Mouse (Mus musculus) 3134 (cell line): Measurements from ENCODE around the gene Cnr2.

ENCODE experiments used
- DNase-seq: peaks from one replicate; pipeline ENCODE4 v3.0.0-alpha.2; 2011; ENCODE audit warnings: low spot score; ENCODE audit not compliant: insufficient read length; ENCODE audit errors: extremely low read depth

Cnr2 gene

DNA sequence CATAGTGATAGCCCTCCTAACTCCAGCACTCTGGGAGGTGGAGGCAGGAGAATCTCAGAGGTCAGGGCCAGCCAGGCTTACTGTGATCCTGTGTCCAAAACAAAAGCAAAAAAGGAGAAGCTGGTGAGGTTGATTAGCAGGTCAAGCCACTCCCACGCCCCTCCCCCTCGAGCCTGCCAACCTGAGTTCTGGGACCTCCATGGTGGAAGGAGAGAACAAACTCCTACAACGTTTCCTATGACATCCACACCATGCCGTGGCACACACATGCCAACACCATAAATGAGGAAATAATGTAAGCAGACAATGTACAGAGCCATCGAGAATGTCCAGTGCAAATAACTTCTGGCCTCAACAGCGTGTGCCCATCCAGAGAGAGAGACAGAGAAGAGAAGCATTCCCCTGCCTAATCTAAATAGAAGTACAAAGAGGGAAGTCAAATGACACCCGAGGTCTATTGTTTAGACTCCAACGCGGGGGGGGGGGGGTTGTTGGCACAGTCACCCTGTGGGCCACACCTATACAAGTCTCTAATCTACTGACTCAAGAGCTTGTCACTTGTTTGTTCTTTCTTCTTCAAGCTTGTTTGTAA lies 19.1 kb upstream of the Cnr2 start:
- no peak for DNase-seq

DNA sequence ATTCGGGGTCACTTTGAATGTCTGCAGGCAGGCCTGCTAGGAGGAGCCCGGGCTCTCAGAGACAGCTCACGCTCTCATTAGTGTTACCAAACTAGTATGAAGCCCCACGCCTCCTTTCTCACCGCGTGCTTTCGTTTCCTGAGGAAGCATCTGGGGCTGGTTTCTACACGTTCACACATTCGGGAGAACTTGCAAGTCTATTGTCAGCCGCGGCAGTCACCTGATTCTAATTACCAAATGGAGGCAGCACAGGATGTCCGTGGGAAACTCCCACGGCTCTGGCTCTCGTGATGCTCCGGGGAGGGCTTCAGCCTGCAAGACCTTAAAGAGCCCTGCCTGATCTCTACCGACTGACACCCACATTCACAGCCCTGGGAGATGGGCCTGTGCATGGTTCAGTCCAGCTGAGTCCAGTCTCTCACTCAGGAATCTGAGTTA lies 18.6 kb upstream of the Cnr2 start:
- DNase-seq = peak; percentile 50

DNA sequence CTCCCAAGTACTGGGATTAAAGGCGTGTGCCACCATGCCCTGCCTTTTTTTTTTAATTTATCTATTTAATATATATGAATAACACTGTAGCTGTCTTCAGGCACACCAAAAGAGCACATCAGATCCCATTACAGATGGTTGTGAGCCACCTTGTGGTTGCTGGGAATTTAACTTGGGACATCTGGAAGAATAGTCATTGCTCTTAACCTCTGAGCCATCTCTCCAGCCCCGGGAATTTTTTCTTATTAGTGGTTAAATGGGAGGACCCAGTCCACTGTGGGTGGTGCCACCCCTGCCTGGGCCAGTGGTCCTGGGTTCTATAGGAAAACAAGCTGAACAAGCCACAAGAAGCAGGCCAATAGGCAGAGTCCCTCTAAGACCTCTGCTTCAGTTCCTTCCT lies 17.5 kb upstream of the Cnr2 start:
- peak; percentile 37 for DNase-seq

DNA sequence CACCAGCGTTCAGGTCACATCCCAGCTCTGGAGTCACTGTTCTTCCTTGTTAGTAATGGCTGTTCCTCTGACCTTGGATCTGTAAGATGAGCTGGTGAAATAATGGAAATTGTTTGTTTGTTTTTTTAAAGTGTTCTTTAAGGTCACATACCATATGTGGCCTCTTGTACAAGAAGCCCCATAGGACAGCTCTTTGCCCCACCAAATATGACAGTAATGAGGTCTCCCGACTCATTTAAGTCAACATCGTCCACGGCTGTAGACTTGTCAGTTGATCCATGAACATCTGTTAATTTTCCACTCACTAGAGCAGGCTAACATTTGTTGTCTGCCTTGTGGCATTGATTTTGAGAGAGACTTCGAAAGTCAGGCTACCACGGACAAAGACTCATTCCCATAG lies 16.2 kb upstream of the Cnr2 start:
- no peak for DNase-seq

DNA sequence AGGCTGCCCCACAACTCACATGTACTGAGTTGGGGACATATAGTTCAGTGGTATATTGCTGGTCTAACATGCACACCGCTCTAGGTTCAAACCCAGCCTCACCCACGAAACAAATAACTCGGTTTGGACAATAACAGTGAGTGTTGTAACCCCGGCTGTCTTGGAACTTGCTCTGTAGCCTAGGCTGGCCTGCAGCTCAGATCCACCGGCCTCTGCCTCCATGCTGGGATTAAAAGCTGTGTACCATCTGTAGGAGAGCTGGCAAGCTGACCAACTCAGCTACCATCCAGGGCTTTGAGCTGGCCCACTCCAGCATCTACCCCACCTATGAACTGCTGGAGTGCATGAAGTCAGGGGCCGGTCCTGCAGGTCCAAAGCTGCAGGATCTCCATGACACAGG lies 15.2 kb upstream of the Cnr2 start:
- DNase-seq = no peak

DNA sequence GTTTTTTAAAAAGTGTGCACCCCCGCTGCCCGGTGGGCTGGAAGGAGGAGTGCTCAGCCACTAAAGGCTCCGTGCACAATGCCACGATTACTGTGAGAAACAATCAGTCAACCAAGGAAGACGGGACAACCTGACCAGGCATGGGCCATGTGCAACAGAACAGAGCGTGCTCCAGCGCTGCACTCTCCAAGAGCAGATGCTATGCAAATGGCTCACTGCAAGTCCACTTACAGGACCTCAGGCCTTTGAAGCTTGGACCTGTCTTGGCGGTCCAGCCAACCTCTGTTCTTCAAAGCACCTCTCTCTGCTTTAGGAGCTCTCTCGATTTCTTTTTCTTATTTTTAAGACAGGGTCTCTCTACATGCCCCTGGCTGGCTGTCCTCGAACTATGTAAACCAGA lies 14.6 kb upstream of the Cnr2 start:
- DNase-seq = no peak

DNA sequence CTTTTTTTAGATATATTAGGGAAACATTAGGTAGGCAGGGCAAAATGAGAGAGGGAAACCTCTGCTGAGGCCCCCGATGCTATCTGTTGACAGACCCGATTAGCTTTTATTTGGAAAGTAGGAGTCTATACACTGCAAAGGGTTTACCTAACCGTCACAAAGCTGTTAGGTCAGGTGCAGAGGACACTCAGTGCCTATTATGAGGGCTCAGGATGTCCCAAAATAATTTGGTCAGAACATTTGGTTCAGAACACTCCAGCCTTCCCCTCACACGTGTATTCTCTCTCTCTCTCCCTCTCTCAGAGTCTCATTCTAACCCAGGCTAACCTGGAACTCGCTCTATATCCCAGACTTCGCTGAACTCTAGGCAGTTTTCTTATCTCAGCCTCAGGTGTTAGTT lies 13.2 kb upstream of the Cnr2 start:
- no peak for DNase-seq

DNA sequence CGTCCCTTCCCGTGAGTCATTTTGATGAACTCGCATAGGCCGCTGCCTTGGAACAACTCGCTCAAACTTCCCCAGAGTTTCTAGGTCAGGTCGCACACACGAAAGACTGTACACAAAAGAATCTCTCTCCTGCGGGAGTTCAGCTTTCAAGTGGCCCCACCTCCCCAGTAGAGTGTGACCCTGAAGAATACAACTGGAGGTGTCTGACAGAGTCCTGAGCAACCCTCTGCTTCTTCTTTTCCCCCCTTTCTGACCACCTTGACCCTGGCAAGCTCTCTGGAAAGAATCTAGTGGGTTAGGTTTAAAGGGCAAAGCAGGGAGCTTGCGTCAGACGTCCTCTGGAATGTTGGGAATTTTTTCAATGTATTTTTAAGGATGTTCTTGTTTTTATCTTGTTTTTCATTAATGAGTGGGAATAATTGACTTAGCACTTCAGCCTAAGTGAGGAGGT lies 11.8 kb upstream of the Cnr2 start:
- no peak for DNase-seq

DNA sequence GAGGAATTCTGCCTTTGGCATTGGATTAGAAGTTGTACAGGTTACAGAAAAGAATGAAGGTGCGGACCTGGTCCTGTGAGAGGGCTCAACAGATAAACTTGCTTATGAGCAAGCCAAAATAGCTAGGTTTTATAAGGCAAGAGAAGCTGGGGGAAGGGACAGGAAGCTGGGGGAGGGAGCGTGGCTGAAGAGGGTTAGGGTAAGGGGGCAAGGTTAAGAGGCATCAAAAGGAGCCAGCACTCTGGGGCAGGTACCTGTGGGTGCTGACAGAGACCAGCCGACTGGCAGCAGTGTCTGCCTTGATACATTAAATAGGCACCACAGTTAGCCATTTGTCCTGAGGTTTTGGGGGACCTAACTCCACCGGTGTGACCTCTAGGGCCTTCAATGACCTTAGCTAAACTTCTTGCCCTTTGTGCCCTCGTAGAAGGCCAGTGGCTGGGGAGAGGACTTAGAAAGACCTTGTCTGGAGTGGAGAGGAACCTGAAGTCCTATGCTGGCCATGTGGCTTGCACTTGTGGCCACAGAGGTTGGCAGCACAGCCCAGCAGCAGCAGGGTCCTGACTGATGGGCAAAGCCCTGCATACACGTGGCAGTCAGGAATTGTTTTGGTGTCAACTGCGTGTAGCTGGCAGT lies 11.2 kb upstream of the Cnr2 start:
- no peak for DNase-seq

DNA sequence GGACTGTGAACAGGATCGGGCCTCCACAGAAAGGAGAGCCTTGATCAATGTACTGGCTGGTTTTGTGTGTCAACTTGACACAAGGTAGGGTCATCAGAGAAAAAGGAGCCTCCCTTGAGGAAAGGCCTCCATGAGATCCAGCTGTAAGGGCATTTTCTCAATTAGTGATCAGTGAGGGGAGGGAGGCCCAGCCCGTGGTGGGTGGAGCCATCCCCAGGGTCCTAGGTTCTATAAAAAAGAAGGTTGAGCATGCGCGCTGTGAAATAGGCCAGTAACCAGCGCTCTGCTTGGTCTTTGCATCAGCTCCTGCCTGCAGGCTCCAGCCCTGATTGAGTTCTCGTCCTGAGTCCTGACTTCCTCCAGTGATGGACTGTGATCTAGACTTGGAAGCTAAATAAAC lies 10.7 kb upstream of the Cnr2 start:
- no peak for DNase-seq

DNA sequence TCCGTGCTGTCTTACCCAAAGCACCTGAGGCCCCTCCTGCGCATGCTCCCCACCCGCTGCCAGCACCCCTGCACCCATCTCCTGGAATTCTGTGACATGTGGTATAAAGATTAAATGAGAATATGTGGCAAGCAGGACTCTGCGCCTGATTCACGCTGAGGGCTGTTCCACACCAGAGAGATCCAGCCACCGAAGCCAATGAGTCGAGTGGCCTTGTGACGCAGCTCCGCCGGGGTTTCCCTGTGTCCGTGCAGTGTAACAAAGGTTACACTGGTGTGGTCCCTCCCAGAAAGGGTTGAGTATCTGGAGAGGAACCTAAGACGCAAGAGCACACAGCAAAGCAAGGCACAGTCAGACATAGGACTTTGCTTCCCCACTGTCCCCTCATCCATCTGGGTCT lies 9.5 kb upstream of the Cnr2 start:
- no peak for DNase-seq

DNA sequence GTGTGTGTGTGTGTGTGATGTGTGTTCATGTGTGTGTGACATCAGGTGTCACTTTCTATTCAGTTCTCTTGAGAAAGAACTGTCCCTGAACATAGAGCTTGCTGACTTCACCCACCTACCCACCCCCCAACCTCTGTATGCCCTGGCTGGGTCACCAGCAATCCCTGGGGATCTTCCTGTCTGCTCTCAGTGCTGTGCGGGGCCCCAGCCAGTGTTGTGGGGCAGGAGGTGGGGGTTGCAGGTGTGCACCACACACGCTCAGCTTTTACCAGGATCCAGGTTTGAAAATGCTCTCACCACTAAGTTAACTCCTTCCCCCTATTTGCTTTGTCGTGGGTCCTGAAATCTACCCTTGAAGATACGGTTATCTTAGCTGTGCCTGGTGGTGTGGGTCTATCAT lies 9.0 kb upstream of the Cnr2 start:
- no peak for DNase-seq

DNA sequence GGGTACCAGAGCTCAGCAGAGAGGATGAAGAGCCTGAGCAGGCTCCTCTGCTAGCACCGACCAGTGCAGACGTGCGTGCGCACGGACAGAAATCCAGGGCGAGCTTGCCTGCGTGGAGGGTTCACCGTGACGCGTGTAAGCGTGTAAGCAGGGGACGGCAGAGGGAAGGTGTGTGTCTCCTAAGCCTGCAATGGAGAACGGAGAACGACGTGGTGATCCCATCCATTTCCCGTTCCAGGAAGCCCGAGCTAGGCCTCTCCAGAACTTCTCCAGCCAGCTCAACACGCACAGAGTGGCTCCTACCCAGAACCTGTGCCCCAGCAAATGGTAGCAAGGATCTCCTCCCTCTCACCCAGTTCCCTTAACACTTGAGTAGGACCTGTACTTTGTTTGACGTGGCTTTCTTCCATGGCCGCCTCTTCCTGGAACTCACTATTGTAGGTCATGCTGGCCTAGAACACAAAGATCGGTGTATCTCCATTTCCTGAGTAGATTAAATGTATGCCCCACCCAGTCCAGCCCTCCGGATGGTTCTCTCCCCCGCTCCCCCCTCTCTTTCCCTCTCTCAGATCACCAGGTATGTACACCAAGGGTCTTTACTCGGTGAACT lies 6.6 kb upstream of the Cnr2 start:
- DNase-seq = no peak

DNA sequence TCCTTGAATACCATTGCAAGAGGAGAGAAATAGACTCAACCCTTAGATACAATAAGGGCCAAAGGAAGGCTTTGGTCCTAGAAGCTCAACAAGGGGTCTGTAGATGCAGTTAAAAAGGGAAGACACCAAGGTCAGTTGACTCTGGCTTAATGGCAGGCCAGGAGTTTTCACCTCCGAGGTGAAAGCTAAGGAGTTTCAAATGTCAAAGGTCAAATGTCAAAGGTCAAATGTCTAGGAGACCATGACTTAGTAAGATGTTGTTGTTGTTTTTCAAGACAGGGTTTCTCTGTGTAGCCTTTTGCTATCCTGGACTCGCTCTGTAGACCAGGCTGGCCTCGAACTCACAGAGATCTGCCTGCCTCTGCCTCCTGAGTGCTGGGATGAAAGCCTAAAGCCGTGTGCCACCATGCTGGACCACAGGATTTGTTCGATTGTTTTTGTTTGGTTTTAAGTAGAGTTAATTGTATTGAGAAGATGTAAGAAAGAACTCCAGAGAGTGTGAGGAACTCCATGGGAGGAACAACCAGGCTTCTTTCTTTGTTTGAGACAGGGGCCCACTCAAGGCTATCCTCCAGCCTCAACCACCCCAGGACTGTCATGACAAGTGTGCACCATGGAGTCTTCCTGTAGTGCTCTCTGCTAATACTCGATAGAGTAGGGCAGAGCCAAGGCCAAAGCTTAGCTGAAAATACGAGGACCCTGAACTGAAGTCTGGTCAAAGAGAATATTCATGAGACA lies 5.9 kb upstream of the Cnr2 start:
- DNase-seq = no peak

DNA sequence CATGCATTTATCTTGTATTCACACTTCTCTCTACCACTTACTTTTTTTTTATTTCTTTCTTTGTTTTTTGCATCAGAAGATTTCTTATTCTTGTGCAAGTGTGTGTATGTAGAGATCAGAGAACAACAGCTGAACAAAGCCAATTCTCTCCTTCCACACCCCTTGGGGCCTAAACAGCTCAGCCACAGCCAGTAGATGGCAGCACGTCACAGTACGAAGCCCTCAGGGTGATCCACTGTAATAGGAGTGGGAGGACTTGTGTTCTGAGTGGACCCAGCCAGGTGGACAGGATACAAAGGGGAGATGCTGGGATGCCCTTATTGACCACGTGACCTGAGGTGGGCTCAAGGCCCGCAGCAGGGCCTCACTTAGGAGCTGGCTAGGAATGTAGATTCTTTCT lies 5.3 kb upstream of the Cnr2 start:
- DNase-seq = no peak

DNA sequence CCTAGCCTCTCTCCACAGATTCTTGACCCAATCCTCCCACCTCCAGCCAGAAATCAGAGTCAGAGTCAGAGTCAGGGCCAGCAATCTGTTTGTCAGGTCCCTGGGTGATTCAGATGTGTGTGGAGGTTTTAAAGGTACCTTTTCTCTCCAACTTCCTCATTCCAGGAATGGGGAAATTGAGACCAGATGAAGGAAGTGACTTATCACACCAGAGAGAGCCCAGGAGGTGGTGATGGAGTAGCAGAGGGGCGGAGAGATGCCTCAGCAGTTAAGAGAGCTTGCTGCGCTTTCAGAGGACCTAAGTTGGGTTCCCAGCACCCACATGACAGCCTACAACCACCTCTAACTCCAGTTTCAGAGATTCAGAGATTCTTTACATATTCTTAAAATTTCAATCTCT lies 3.7 kb upstream of the Cnr2 start:
- DNase-seq = no peak

DNA sequence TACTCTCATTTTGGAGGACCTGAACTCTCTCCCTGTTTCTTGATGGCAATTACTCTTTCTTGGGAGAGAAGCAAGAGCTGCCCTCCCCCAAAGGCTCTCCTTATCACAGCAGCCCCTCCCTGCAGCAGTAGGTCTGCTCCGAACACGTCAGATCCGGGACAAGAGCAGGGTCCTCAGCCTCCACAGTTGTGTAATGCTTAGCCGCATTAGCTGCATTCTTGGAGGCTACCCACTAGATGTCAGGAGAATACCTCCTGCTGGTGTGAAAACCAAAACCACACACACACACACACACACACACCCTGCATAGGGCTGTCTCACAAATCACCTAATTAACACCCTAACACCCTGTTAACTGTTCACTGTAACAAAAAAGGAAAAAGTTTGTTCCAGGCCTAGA lies 2.3 kb upstream of the Cnr2 start:
- no peak for DNase-seq

DNA sequence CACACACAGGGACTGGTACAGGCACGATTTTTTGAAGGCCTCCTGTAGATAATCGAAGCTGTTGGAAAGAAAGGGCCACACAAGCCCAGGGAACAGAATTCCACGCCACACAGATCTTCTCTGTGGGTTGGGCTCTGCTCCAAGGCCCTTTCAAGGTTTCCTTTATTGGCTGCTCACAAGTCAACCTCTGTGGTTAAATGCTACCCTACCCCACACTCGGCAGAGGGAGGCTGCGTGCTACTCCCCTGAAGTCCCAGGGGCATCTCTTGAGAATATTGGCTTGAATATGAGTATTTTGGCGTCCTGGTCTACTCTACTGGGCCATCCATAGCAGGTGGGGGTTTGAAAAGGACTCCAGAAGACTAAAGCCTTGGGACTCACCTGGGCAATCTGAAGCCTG lies 963 bp downstream of the Cnr2 start:
- no peak for DNase-seq

DNA sequence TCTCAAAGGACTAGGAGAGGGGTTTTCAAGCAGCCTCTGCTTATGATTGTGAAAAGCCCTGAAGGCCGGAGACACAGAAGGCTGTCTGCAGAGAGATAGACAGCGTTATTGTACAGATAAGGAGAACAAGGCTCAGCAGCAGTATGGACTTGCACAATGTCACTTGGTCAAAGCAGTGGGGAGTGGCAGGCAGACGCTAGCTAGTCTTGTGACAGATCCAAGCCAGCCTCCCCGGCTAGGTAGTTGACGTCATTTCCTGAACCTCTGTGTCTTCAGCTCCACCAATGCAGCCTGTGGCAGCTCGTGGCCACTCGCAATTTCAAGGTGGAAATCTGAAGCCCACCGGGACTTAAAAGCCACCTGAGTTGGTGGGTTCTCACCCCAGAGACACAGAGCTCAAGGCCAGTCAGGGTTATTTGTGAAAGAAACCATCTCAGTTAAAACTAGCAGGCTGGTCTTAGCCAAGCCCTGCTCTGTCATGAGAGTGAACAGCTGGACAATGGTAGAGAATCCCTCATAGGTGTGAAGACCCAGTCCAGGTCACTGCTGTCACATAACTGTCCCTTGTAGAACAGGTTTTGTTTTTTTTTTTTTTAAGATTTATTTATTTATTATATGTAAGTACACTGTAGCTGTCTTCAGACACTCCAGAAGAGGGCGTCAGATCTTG lies 3.3 kb downstream of the Cnr2 start:
- peak; percentile 55 for DNase-seq

DNA sequence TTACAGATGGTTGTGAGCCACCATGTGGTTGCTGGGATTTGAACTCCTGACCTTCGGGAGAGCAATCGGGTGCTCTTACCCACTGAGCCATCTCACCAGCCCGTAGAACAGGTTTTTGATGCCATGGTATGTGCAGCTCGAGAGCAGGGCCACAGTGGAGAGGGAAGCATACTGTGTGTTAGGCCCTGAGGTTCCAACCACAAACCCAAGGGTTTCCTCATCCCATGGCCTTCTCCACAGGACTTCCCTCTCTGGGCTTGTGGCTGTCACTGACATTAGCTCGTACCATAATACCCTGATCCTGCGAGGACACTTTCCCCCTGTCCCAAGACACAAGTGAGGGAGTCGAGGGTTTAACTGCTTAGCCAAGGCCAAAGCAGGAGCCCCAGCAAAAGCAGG lies 3.9 kb downstream of the Cnr2 start:
- no peak for DNase-seq

DNA sequence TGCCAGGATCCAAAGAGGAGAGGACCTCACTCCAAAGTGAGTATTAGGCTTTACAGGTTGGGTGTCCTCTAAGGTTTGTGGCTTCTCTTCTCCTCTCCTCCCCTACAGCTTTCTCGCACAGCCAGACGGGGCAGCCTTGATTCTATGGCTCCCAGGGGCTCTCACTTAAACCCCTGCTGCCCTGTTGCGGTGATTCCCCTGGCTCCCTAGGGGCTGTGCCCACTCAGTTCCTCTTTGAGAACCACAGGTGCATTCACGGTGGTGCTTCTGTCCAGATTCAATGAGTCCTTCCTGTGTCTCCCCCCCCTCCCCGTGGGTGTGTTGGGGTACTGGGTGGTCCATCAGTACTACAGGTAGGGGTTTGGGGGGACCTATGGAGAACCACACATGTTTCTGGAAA lies 4.8 kb downstream of the Cnr2 start:
- DNase-seq = no peak
